Mouse (Mus musculus) adipose tissue, adult 10 weeks (tissue): ENCODE measurements around the gene Cnmd. TPM values are rescaled to one million over a fixed set of nuclear protein-coding genes. Genes with fewer than 3 reads are reported as not detected.

ENCODE experiments used
- polyA plus RNA-seq: library from polyadenylated mRNA; stranded (reverse); fragments of 350-450 nt; fragmentation: Illumina TruSeq; extraction: RNeasy Lipid Tissue Mini Kit (QIAGEN cat#74804); gene quantifications from one replicate; pipeline ENCODE4 v1.2.3, GENCODE M21; 2014; ENCODE audit warnings: low read depth, low replicate concordance

Cnmd gene
- 7.5 TPM for polyA plus RNA-seq

GRCm38 (mm10) chr14:79662001-79662400 is at the start of gene Cnmd:
TSS of gene Cnmd (minus strand) at chr14:79662170.

Other genes starting within 250 kb of the Cnmd start
- 8.9 TPM for gene Kbtbd7, start 235.7 kb downstream of the Cnmd start, polyA plus RNA-seq
- 0.87 TPM for gene Kbtbd6, start 210.3 kb downstream of the Cnmd start, polyA plus RNA-seq
- gene Elf1, start 181.0 kb downstream of the Cnmd start, polyA plus RNA-seq: 24.8 TPM
- gene Wbp4, start 180.7 kb downstream of the Cnmd start, polyA plus RNA-seq: 29.6 TPM
- gene Sugt1, start 74.5 kb downstream of the Cnmd start, polyA plus RNA-seq: 58.8 TPM
- 0.15 TPM for gene Pcdh8, start 109.1 kb upstream of the Cnmd start, polyA plus RNA-seq